11 mouse cellular contexts compared by ENCODE assay signal in the genomic region with DNA sequence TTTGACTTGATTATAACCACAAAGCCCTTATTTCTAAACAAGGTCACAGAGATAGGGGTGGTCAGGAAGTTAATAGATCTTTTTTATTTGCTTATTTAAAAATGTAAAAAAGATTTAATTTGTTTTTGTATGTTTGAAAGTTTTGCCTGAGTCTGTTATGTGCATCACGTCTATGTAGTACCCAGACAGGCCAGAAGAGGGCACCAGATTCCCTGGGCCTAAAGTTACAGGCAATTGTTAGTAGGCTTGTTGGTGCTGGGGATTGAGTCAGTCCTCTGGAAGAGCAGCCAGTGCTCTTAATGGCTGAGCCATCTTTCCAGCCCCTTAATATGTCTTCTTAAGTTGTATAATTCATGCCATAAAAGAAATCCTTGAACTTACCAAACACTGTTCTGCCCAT.
A peak's percentile ranks its signal among the peaks of the same experiment; 100 is the strongest.
DNase-seq lines count a peak whose midpoint lies in the region; ATAC-seq lines count a peak whose summit lies in the region.
"Had no signal": no experiment of that assay in that cellular context is flagged by ENCODE, and none has a peak within 500 bp of the region (broad histone marks: within the 10 kb centered on the region; RNA-seq: fewer than 3 reads in every experiment).

No protein-coding gene starts in this region.

- 68% methylated on average over 1 of the region's 1 CpGs for WGBS in forebrain, embryonic 15.5 days

- 0 out of 2 replicates have a peak, but pooled peaks cover 5% of the 10 kb centered on the region for H3K9me3 ChIP-seq in forebrain, embryonic 15.5 days
- H3K9me3 ChIP-seq: embryonic facial prominence, embryonic 13.5 days; liver, embryonic 13.5 days; neural tube, embryonic 15.5 days had no signal

- no peak overlapping the region for H3K27ac ChIP-seq in forebrain, embryonic 15.5 days (replicated peaks)
- H3K27ac ChIP-seq: embryonic facial prominence, embryonic 13.5 days; liver, embryonic 13.5 days; neural tube, embryonic 15.5 days had no signal

- H3K36me3 ChIP-seq in forebrain, embryonic 15.5 days, result no peaks in the 10 kb centered on the region
- H3K36me3 ChIP-seq: embryonic facial prominence, embryonic 13.5 days; liver, embryonic 13.5 days; neural tube, embryonic 15.5 days had no signal

- no peak overlapping the region for H3K9ac ChIP-seq in forebrain, embryonic 15.5 days (replicated peaks)
- H3K9ac ChIP-seq: embryonic facial prominence, embryonic 13.5 days; liver, embryonic 13.5 days; neural tube, embryonic 15.5 days had no signal

- no peak overlapping the region for H3K4me2 ChIP-seq in forebrain, embryonic 15.5 days (replicated peaks)
- H3K4me2 ChIP-seq: embryonic facial prominence, embryonic 13.5 days; liver, embryonic 13.5 days; neural tube, embryonic 15.5 days had no signal

- no peak for ATAC-seq in forebrain, embryonic 15.5 days (replicated peaks)

- no peaks in the 10 kb centered on the region for H3K27me3 ChIP-seq in forebrain, embryonic 15.5 days
- H3K27me3 ChIP-seq: embryonic facial prominence, embryonic 13.5 days; liver, embryonic 13.5 days; neural tube, embryonic 15.5 days had no signal

- peak; percentile 29 for DNase-seq in adrenal gland, postnatal 10 days
- DNase-seq in adrenal gland, adult 2 months, result no peak
- DNase-seq in kidney, postnatal 4 days, result peak; percentile 31 to 32
- no peak for DNase-seq in kidney, adult 18-20 months
- peak; percentile 71 for DNase-seq in R1 (ENCODE audit: low read depth, low spot score)
- peak; percentile 7 for DNase-seq in naive thymus-derived CD4-positive, alpha-beta T cell, adult 2 months (ENCODE audit: low read depth)
- DNase-seq in layer of hippocampus, postnatal 14 days (ENCODE audit: low spot score in 2 of 2), result no peak
- DNase-seq: liver, embryonic 13.5 days had no signal

- H3K4me1 ChIP-seq in forebrain, embryonic 15.5 days, result peaks cover 5% of the 10 kb centered on the region; the same call in 1 of the 2 replicates
- H3K4me1 ChIP-seq: embryonic facial prominence, embryonic 13.5 days; liver, embryonic 13.5 days had no signal

- no peak overlapping the region for H3K4me3 ChIP-seq in forebrain, embryonic 15.5 days
- H3K4me3 ChIP-seq: embryonic facial prominence, embryonic 13.5 days; liver, embryonic 13.5 days; neural tube, embryonic 15.5 days had no signal

Comparison
In these comparisons a context has a peak if more than half of its experiments do, and no peak if none do; other contexts are left out.
1. DNase-seq: peak in adrenal gland, postnatal 10 days (single experiment), kidney, postnatal 4 days (2 of 2), R1 (single experiment) and naive thymus-derived CD4-positive, alpha-beta T cell, adult 2 months (single experiment); none in adrenal gland, adult 2 months (single experiment), kidney, adult 18-20 months (single experiment) and layer of hippocampus, postnatal 14 days (0 of 2).